Mouse (Mus musculus) spleen, adult 2 months (tissue): ENCODE measurements around the gene Brd2. TPM values are rescaled to one million over a fixed set of nuclear protein-coding genes. Genes with fewer than 3 reads are reported as not detected.

Experiments
- DNase-seq, 2 experiments: peaks; one replicate each; pipeline versions ENCODE4 v3.0.0 to v3.0.0-alpha.2; 2012 to 2021; ENCODE audit warnings: low spot score in 2 of 2, low read depth in 1 of 2
- H3K27ac ChIP-seq: fragments of 200-500 bp; 2 replicates; pipeline ENCODE4 v1.5.1; 2012; ENCODE audit warnings: low read length, inconsistent platforms; ENCODE audit not compliant: insufficient read depth
- H3K27me3 ChIP-seq: fragments of 200-500 bp; 2 replicates; pipeline ENCODE4 v1.6.1; 2012; ENCODE audit warnings: mild to moderate bottlenecking, moderate library complexity, low read length, inconsistent platforms; ENCODE audit not compliant: control insufficient read depth, insufficient read depth
- H3K36me3 ChIP-seq: fragments of 200-500 bp; 2 replicates; pipeline ENCODE4 v1.6.1; 2012; ENCODE audit warnings: mild to moderate bottlenecking, low read length, inconsistent platforms; ENCODE audit not compliant: control insufficient read depth, insufficient read depth
- H3K4me1 ChIP-seq: fragments of 200-500 bp; 2 replicates; pipeline ENCODE4 v1.6.1; 2011; ENCODE audit warnings: inconsistent platforms; ENCODE audit not compliant: control insufficient read depth, insufficient read depth, insufficient read length
- H3K4me3 ChIP-seq: fragments of 200-500 bp; 2 replicates; pipeline ENCODE4 v1.5.1; 2011; ENCODE audit warnings: mild to moderate bottlenecking, inconsistent platforms; ENCODE audit not compliant: insufficient read depth, insufficient read length; ENCODE audit errors: extremely low read depth
- CTCF ChIP-seq: fragments of 200-500 bp; IDR thresholded peaks from 2 replicates; pipeline ENCODE4 v1.5.1; 2011; ENCODE audit warnings: mild to moderate bottlenecking, inconsistent platforms; ENCODE audit not compliant: insufficient read depth, insufficient read length, insufficient replicate concordance; ENCODE audit errors: extremely low read depth
- POLR2A ChIP-seq: fragments of 200-500 bp; IDR thresholded peaks from 2 replicates; pipeline ENCODE4 v1.6.1; 2011; ENCODE audit warnings: low read depth, low read length, inconsistent platforms
- WGBS: fragments of 180-500 bp; shearing (Covaris S2); methylation state at CpG from one replicate; pipeline ENCODE4 v1.1.7; 2018; 5-methylcytosine and 5-hydroxymethylcytosine counted together
- polyA plus RNA-seq: library from polyadenylated mRNA; depleted of rRNA; stranded (reverse); fragments of >200 nt; gene quantifications from 2 replicates; pipeline ENCODE4 v1.2.3, GENCODE M21; 2012; rRNA removed

Brd2 gene
- polyA plus RNA-seq, result 97.9 and 112 TPM in 2 replicates

DNA sequence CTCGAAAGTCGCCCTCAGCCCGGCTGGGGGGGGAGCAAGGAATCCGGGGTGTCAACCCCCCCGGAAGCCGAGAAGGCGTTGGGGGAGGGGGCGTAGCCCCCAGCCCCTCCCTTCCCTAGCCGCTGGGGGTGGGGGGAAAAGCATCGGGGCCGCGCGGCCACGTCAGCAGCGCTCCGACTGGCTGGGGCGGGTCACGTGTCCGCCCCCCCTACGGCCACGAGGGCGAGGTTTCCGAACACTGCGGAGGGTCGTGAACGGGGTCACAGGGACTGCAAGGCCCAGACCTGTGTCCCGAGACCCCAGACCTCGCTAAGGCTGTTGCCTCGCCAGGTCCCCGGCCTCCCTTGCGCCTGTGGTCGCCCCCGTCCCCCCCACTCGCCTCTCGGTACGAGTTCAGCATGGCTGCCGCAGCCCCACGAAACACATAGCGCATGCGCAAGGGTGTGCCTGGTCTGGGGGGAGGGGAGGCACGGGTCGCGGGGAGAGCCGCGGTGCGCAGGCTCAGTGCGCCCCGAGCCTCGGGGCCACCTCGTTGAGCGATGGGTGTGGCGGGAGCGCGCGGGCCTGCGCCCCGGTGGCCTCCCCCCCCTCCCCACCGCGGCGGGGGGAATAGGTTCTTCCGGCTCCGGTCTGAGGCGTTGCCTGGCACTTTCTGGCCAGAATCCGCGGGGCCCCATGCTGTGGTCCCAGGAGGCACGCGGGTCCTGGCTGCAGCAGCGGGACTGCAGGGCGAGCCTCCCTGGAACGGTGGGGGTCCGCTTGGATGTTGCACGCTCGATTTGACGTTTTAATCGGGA, at the start of gene Brd2:
TSS of gene Brd2 (minus strand) at position 447 of the 797 bp plus-strand sequence.
- WGBS, result under 1% methylated on average over 66 of the region's 75 CpGs
- Histone ChIP-seq H3K36me3 (peaks cover 12% of the 10 kb centered on the region), H3K27me3 (no peaks in the 10 kb centered on the region), H3K4me1 (peaks cover 16% of the 10 kb centered on the region; the same call in 1 of the 2 replicates), H3K27ac (peak within 1 kb of the TSS; percentile 99), H3K4me3 (peak within 1 kb of the TSS; percentile 75)
- DNase-seq, result peak; percentile 91 to 98
- TF ChIP-seq CTCF (no peak), POLR2A (peak; percentile 73)

DNA sequence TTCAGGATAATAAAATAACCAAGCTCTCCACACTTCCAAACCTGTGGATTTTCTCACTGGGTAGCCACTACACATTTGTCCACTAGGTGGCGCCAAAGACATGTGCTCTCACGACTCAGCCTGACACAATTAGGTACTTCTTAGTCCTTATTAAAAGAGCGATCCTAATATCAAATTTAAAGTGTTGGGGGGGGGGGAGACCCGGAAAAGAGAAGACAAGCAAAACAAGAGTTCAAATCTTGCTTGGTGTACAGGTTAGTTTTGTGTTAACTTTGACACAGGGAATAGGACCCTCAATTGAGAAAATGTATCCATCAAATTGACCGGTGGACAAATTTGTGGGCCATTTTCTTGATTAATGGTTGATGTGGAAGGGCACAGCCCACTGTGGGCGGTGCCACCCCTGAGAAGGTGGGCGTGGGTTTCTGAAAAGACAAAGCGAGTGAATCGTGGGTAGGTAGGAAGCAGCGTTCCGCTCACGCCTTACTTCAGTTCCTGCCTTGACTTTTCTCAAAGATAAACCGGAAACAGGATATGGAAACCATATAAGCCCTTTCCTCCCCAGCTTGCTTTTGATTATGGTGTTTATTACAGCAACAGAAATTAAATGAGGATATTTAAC, 48.6 kb upstream of the Brd2 start:
- peak; percentile 83 to 93 for DNase-seq
- Histone ChIP-seq H3K4me3 (peak overlapping the region; percentile 35; the same call in 1 of the 2 replicates), H3K27me3 (no peaks in the 10 kb centered on the region), H3K36me3 (0 out of 2 replicates have a peak, but pooled peaks cover 1% of the 10 kb centered on the region), H3K4me1 (peaks cover 11% of the 10 kb centered on the region; the same call in 1 of the 2 replicates), H3K27ac (peak overlapping the region; percentile 94)
- TF ChIP-seq POLR2A (no peak), CTCF (peak; percentile 83; the same call in 1 of the 2 replicates)
- WGBS, result 1% methylated on average over 13 of the region's 13 CpGs

DNA sequence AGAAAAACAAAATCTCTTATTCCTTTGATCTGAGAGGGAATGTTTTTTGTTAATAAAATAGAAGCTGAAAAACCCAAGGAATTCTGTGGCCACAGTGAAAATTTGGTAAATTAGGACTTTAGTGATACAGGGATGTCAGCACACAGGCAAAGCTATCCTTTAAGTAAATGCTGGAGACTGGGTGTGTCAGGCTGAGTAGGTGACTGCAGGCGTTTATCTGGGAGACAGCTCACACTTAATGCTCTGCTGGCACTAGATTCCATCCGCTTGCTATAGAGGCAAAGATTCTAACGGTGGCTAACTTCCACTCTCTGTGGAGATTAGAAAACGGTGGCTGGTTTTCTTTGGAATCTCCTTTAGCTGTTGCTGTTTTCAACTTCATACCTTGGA, 48.0 kb upstream of the Brd2 start:
- Histone ChIP-seq H3K4me3 (no peak overlapping the region), H3K27ac (no peak overlapping the region), H3K4me1 (peaks cover 11% of the 10 kb centered on the region; the same call in 1 of the 2 replicates), H3K27me3 (no peaks in the 10 kb centered on the region), H3K36me3 (0 out of 2 replicates have a peak, but pooled peaks cover 1% of the 10 kb centered on the region)
- no peak for DNase-seq
- no peak for TF ChIP-seq CTCF
- TF ChIP-seq POLR2A, result no peak
- 6% methylated on average over 4 of the region's 4 CpGs for WGBS

DNA sequence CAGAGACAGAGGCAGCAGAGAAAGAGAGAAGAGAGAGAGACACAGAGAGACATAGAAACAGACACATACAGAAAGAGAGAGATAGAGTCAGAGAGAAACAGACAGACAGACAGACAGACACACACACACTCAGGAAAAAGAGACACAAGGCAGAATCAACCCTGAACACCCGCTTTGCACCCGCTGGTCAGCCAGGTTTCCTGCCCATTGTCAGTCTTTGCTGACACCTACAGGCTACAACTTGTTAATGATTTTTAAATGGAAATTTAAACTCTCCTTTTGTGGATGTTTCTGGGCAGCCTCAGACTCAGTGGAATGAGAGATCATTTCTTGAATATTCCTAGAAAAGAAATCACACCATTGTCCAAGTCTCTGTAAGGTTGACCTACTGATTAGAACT, 46.8 kb upstream of the Brd2 start:
- no peaks in the 10 kb centered on the region for H3K27me3 ChIP-seq
- no peak overlapping the region for H3K27ac ChIP-seq
- H3K36me3 ChIP-seq, result 0 out of 2 replicates have a peak, but pooled peaks cover 1% of the 10 kb centered on the region
- H3K4me1 ChIP-seq, result peaks cover 12% of the 10 kb centered on the region; the same call in 1 of the 2 replicates
- DNase-seq, result peak in 1 of 2 experiments; percentile 39
- H3K4me3 ChIP-seq, result no peak overlapping the region
- TF ChIP-seq CTCF, result peak; percentile 68; the same call in 1 of the 2 replicates
- TF ChIP-seq POLR2A, result no peak
- WGBS, result 0% methylated on average over 2 of the region's 2 CpGs

DNA sequence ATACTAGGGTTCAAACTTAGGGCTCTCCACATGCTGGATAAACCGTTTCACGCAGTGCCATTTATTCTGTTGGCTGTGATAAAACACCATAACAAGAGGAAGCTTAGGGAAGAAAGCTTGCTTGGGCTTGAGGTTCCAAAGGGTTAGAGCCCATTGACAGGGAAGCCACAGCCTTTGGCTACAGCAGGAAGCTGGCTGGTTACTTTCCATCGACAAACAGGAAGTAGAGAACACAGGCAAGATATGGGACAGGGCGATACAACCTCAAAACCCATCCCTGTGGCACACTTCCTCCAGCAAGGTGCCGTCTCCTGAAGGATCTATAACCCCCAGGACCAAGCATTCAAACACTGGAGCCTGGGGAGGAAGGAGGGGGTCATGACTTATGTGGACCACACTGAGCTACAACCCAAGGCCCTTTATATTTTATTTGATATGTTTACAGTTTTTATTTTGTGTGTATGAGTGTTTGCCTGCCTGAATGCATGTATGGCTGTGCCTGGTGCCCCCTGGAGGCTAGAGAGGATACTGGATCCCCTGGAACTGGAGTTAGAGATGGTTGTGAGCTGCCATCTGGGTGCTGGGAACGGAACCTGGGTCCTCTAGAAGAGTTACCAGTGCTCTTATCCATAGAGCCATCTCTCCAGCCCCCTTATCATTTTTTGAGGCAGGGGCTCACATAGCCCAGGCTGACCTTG, 42.7 kb upstream of the Brd2 start:
- Histone ChIP-seq H3K27me3 (no peaks in the 10 kb centered on the region), H3K4me3 (no peak overlapping the region), H3K27ac (no peak overlapping the region), H3K36me3 (peaks cover 6% of the 10 kb centered on the region), H3K4me1 (peaks cover 8% of the 10 kb centered on the region; the same call in 1 of the 2 replicates)
- TF ChIP-seq POLR2A (no peak), CTCF (no peak)
- 44% methylated on average over 6 of the region's 6 CpGs for whole genome bisulfite sequencing
- DNase-seq, result no peak

DNA sequence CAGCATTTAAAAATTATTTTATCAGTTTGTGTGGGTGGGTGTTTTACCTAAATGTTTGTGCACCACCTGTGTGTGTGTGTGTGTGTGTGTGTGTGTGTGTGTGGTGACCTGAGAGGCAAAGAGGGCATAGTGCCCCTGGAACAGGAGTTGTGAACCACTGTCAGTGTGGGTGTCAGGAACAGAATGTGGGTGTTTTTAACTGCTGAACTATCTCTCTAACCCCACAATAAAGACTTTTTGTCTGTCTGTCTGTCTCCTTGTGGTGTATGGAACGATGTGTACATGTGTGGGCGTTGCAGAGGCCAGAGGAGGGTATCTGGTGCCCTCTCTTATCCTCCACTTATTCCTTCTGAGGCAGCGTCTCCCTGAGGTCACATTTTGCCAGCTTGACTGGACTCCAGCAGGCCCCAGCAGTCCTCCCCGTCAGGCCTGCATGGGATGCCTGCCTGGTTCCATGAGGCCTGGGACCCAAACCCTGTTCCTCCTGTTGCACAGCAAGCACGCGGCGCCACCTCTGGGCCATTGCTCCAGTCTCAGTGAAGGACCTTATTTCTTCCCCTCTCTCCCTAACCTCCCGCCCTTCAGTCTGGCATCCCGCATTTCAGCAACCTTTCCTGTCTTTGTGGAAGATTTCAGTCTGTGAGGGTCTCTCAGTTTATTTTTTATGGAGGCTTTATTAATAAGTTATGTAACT, 41.9 kb upstream of the Brd2 start:
- 51% methylated on average over 9 of the region's 9 CpGs for WGBS
- peak overlapping the region; percentile 59 for H3K27ac ChIP-seq
- H3K4me3 ChIP-seq, result no peak overlapping the region
- peak in 1 of 2 experiments; percentile 70 for DNase-seq
- H3K27me3 ChIP-seq, result no peaks in the 10 kb centered on the region
- H3K4me1 ChIP-seq, result peaks cover 8% of the 10 kb centered on the region; the same call in 1 of the 2 replicates
- TF ChIP-seq POLR2A, result no peak
- TF ChIP-seq CTCF, result peak; percentile 71; the same call in 1 of the 2 replicates
- H3K36me3 ChIP-seq, result peaks cover 13% of the 10 kb centered on the region
